ENCODE assay signal across 7 mouse cellular contexts in the genomic region with DNA sequence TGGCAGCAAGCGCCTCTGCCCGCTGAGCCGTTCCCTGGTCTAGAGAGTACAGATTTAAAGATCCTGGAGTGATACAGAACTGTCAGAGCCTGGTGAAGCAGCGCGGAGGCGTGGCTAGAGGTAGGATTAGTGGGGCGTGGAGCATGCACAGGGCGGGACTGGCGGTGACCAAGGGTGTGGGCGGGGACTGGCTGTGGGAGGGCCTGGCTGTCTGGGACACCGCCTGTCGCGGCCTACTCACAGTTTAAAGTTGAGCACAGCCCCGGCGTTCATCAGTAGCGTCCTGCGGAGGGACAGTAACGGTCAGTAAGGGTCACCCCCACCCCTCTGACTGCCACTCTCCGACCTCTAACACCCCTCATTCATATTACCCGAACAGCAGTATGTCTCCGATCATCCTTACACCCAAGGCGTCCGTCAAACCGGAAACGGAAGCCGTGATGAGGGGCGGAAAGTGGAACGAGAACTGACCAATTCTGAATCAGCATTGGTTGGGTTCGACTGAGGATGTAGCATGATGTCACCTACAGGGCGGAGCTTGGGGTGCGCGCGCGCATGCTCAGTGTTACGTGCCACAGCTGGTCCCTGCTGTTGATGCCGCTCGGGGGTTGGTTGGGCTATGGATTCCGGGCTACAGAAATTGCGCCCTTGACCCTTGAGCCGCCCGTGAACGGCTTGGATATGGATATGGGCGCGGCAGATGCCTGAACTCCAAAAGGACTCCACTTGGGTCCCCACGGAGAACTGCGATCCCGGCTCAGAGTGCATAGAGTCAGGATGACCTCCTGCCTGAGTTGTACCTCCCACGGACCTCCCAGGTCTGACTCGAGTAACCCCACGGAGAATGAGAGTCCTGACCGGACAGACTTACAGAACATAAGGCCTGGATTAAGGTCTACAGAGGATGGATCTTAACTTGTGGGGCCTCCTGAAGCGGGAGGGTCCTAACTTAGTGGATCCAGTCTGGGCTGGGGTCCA. TPM values are rescaled to one million over a fixed set of nuclear protein-coding genes. Genes with fewer than 3 reads are reported as not detected.
DNase-seq lines count a peak whose midpoint lies in the region; ATAC-seq and TF ChIP-seq lines count a peak whose summit lies in the region.

A gene (minus strand): TSS at position 456 of the 978 bp plus-strand sequence.

- H3K9ac ChIP-seq in intestine, postnatal 0 days (ENCODE audit: low read depth, low read length): peak within 1 kb of the TSS; percentile 52
- peak within 1 kb of the TSS; percentile 79 for H3K9ac ChIP-seq in midbrain, embryonic 12.5 days (replicated peaks)

- peak; percentile 98 for ATAC-seq in intestine, postnatal 0 days
- peak; percentile 97 for ATAC-seq in midbrain, embryonic 12.5 days (ENCODE audit: low FRiP score, low read depth)

- no peaks in the 10 kb centered on the region for H3K27me3 ChIP-seq in embryonic facial prominence, embryonic 10.5 days (replicated peaks; ENCODE audit: low read depth, poor library complexity, severe bottlenecking)
- H3K27me3 ChIP-seq in intestine, postnatal 0 days (replicated peaks; ENCODE audit: control insufficient read depth, insufficient read depth, low read length): no peaks in the 10 kb centered on the region
- no peaks in the 10 kb centered on the region for H3K27me3 ChIP-seq in midbrain, embryonic 12.5 days
- no peaks in the 10 kb centered on the region for H3K27me3 ChIP-seq in small intestine, adult 2 months (ENCODE audit: control insufficient read depth, insufficient read depth, low read length)

- H3K4me2 ChIP-seq in intestine, postnatal 0 days (replicated peaks; ENCODE audit: low read depth): peak within 1 kb of the TSS; percentile 95
- H3K4me2 ChIP-seq in midbrain, embryonic 12.5 days (replicated peaks): peak within 1 kb of the TSS; percentile 94

- DNase-seq in adrenal gland, postnatal 10 days: peak; percentile 99
- DNase-seq in embryonic facial prominence, embryonic 10.5 days (ENCODE audit: low spot score): peak; percentile 97
- DNase-seq in gonadal fat pad, adult 2 months (ENCODE audit: low read depth): peak; percentile 93
- DNase-seq in left cerebral cortex, postnatal 4 days: peak; percentile 97

- peak within 1 kb of the TSS; percentile 91 for H3K27ac ChIP-seq in embryonic facial prominence, embryonic 10.5 days (replicated peaks)
- peak within 1 kb of the TSS; percentile 90 for H3K27ac ChIP-seq in intestine, postnatal 0 days (ENCODE audit: low read depth, low read length)
- peak within 1 kb of the TSS; percentile 88 for H3K27ac ChIP-seq in midbrain, embryonic 12.5 days (replicated peaks)
- peak within 1 kb of the TSS; percentile 94 for H3K27ac ChIP-seq in small intestine, adult 2 months (ENCODE audit: insufficient read depth, low read depth, low read length)

- peak within 1 kb of the TSS; percentile 74 for H3K4me3 ChIP-seq in embryonic facial prominence, embryonic 10.5 days
- peak within 1 kb of the TSS; percentile 71 for H3K4me3 ChIP-seq in intestine, postnatal 0 days (ENCODE audit: low read depth, low read length)
- H3K4me3 ChIP-seq in midbrain, embryonic 12.5 days: peak within 1 kb of the TSS; percentile 71
- H3K4me3 ChIP-seq in small intestine, adult 2 months (ENCODE audit: low read depth, low read length): peak within 1 kb of the TSS; percentile 75

- H3K36me3 ChIP-seq in embryonic facial prominence, embryonic 10.5 days (replicated peaks): peaks cover 39% of the 10 kb centered on the region
- peaks cover 32% of the 10 kb centered on the region for H3K36me3 ChIP-seq in intestine, postnatal 0 days (ENCODE audit: control insufficient read depth, insufficient read depth)
- H3K36me3 ChIP-seq in midbrain, embryonic 12.5 days: peaks cover 31% of the 10 kb centered on the region
- peaks cover 37% of the 10 kb centered on the region for H3K36me3 ChIP-seq in small intestine, adult 2 months (ENCODE audit: control insufficient read depth, insufficient read depth, low read length)

- peaks cover 22% of the 10 kb centered on the region for H3K4me1 ChIP-seq in embryonic facial prominence, embryonic 10.5 days
- H3K4me1 ChIP-seq in intestine, postnatal 0 days (replicated peaks; ENCODE audit: control insufficient read depth, insufficient read depth, low read length): 0 out of 2 replicates have a peak, but pooled peaks cover 4% of the 10 kb centered on the region
- H3K4me1 ChIP-seq in midbrain, embryonic 12.5 days: peaks cover 25% of the 10 kb centered on the region
- H3K4me1 ChIP-seq in small intestine, adult 2 months (ENCODE audit: control insufficient read depth, insufficient read depth, insufficient read length, low read length): peaks cover 15% of the 10 kb centered on the region

- peak; percentile 58; the same call in 1 of the 2 replicates for TF ChIP-seq POLR2A in small intestine, adult 2 months (IDR thresholded peaks at IDR 0.05; ENCODE audit: low read depth, low read length)

- intact Hi-C loops in left cerebral cortex, postnatal 4 days (cut with DNase I): no loop called here

- no peaks in the 10 kb centered on the region for H3K9me3 ChIP-seq in embryonic facial prominence, embryonic 10.5 days
- no peaks in the 10 kb centered on the region for H3K9me3 ChIP-seq in intestine, postnatal 0 days (ENCODE audit: control insufficient read depth)
- H3K9me3 ChIP-seq in midbrain, embryonic 12.5 days: no peaks in the 10 kb centered on the region

- under 1% methylated on average over 52 of the region's 52 CpGs for WGBS in embryonic facial prominence, embryonic 10.5 days
- WGBS in intestine, postnatal 0 days: under 1% methylated on average over 52 of the region's 52 CpGs
- under 1% methylated on average over 52 of the region's 52 CpGs for WGBS in midbrain, embryonic 12.5 days
- under 1% methylated on average over 50 of the region's 52 CpGs for WGBS in small intestine, adult 2 months

- no peak for TF ChIP-seq CTCF in intestine, postnatal 0 days (IDR thresholded peaks at IDR 0.05; ENCODE audit: low read depth)
- TF ChIP-seq CTCF in small intestine, adult 2 months (IDR thresholded peaks at IDR 0.05; ENCODE audit: extremely low read depth, insufficient read length, insufficient replicate concordance, low read depth, low read length): no peak

RNA-seq across cellular contexts. Expression of the gene that starts here (rescaled TPM):
- 10 to 100 TPM; 95.5 to 97.2 TPM for total RNA-seq in adrenal gland, postnatal 10 days (2021)
- polyA plus RNA-seq in embryonic facial prominence, embryonic 10.5 days (2016; fragmentation: Nextera tagmentation; extraction: Ambion mirVana): 107 TPM in 2 replicates
- polyA plus RNA-seq in gonadal fat pad, adult 2 months (2012; rRNA removed): 52.5 and 55.1 TPM in 2 replicates
- 106 and 112 TPM in 2 replicates for polyA plus RNA-seq in intestine, postnatal 0 days (2015; fragmentation: Nextera tagmentation; extraction: Ambion mirVana)
- 100 to 1,000 TPM; 131 to 140 TPM for total RNA-seq in left cerebral cortex, postnatal 4 days (2021)
- polyA plus RNA-seq in midbrain, embryonic 12.5 days (2016; fragmentation: Nextera tagmentation; extraction: Ambion mirVana): 127 and 128 TPM in 2 replicates
- 17.7 and 29.3 TPM in 2 replicates for polyA plus RNA-seq in small intestine, adult 2 months (2012; rRNA removed)

Comparison
In these comparisons a context has a peak if more than half of its experiments do, and no peak if none do; other contexts are left out.
1. Peak in every context shown above with its lines: DNase-seq, ATAC-seq, H3K4me3 ChIP-seq and H3K27ac ChIP-seq.